Mouse (Mus musculus): Measurements from ENCODE around the gene Anxa1. TPM values are rescaled to one million over a fixed set of nuclear protein-coding genes. Genes with fewer than 3 reads are reported as not detected.
A peak's percentile ranks its signal among the peaks of the same experiment; 100 is the strongest.

Gene Anxa1
- polyA plus RNA-seq, 2 experiments = 9.1 to 43.8 TPM

GRCm38 (mm10) chr19:20345317-20345917 is 45.3 kb downstream of the Anxa1 start:
- H3K27ac ChIP-seq = no peak overlapping the region
- ATAC-seq (ENCODE audit: insufficient read depth) = no peak
- no peaks in the 10 kb centered on the region for H3K4me1 ChIP-seq (replicated peaks; ENCODE audit: control insufficient read depth in 2 of 2, insufficient read depth in 2 of 2, low read length in 1 of 2)
- 11% methylated on average over 8 of the region's 8 CpGs for WGBS (ENCODE audit: insufficient replicate concordance)
- H3K4me2 ChIP-seq (ENCODE audit: low read depth) = no peak overlapping the region
- DNase-seq (ENCODE audit: low read depth in 3 of 3, low spot score in 3 of 3) = peak; percentile 27 to 39 (median 31)
- H3K27me3 ChIP-seq (ENCODE audit: control insufficient read depth, insufficient read depth, low read length) = no peaks in the 10 kb centered on the region
- TF ChIP-seq CTCF (IDR thresholded peaks at IDR 0.05; ENCODE audit: low read depth) (peak; percentile 90), EP300 (IDR thresholded peaks at IDR 0.05; ENCODE audit: low read depth) (no peak)
- no peak overlapping the region for H3K4me3 ChIP-seq (ENCODE audit: insufficient read depth in 1 of 2, low read depth in 2 of 2, low read length in 2 of 2)
- H3K36me3 ChIP-seq (replicated peaks; ENCODE audit: control insufficient read depth, insufficient read depth, low read depth) = no peaks in the 10 kb centered on the region
- H3K9ac ChIP-seq (replicated peaks) = no peak overlapping the region
- H3K9me3 ChIP-seq (ENCODE audit: control insufficient read depth, low read length) = no peaks in the 10 kb centered on the region

- Histone ChIP-seq H3K36me3 (replicated peaks; ENCODE audit: control insufficient read depth, insufficient read depth, low read depth) (no peaks in the 10 kb centered on the region), H3K27ac (no peak overlapping the region), H3K9me3 (ENCODE audit: control insufficient read depth, low read length) (no peaks in the 10 kb centered on the region), H3K4me2 (ENCODE audit: low read depth) (no peak overlapping the region), H3K9ac (replicated peaks) (no peak overlapping the region), H3K4me3 (ENCODE audit: insufficient read depth in 1 of 2, low read depth in 2 of 2, low read length in 2 of 2) (no peak overlapping the region), H3K27me3 (ENCODE audit: control insufficient read depth, insufficient read depth, low read length) (no peaks in the 10 kb centered on the region), H3K4me1 (replicated peaks; ENCODE audit: control insufficient read depth in 2 of 2, insufficient read depth in 2 of 2, low read length in 1 of 2) (no peaks in the 10 kb centered on the region)
- ATAC-seq (ENCODE audit: insufficient read depth) = no peak
- WGBS (ENCODE audit: insufficient replicate concordance) = 50% methylated on average over 11 of the region's 11 CpGs
- peak; percentile 16 to 33 (median 23) for DNase-seq (ENCODE audit: low read depth in 3 of 3, low spot score in 3 of 3)
- TF ChIP-seq EP300 (IDR thresholded peaks at IDR 0.05; ENCODE audit: low read depth) (no peak), CTCF (IDR thresholded peaks at IDR 0.05; ENCODE audit: low read depth) (peak; percentile 60)
These were observed 46.0 kb downstream of the Anxa1 start for GRCm38 (mm10) chr19:20344511-20345316.

GRCm38 (mm10) chr19:20344052-20344451 is 46.7 kb downstream of the Anxa1 start:
- Histone ChIP-seq H3K9ac (replicated peaks) (no peak overlapping the region), H3K36me3 (replicated peaks; ENCODE audit: control insufficient read depth, insufficient read depth, low read depth) (no peaks in the 10 kb centered on the region), H3K27ac (no peak overlapping the region), H3K27me3 (ENCODE audit: control insufficient read depth, insufficient read depth, low read length) (no peaks in the 10 kb centered on the region), H3K9me3 (ENCODE audit: control insufficient read depth, low read length) (no peaks in the 10 kb centered on the region), H3K4me1 (replicated peaks; ENCODE audit: control insufficient read depth in 2 of 2, insufficient read depth in 2 of 2, low read length in 1 of 2) (no peaks in the 10 kb centered on the region), H3K4me3 (ENCODE audit: insufficient read depth in 1 of 2, low read depth in 2 of 2, low read length in 2 of 2) (no peak overlapping the region), H3K4me2 (ENCODE audit: low read depth) (no peak overlapping the region)
- TF ChIP-seq CTCF (IDR thresholded peaks at IDR 0.05; ENCODE audit: low read depth) (no peak), EP300 (IDR thresholded peaks at IDR 0.05; ENCODE audit: low read depth) (no peak)
- 64% methylated on average over 10 of the region's 10 CpGs for WGBS (ENCODE audit: insufficient replicate concordance)
- ATAC-seq (ENCODE audit: insufficient read depth) = no peak
- no peak for DNase-seq (ENCODE audit: low read depth in 3 of 3, low spot score in 3 of 3)

Other genes starting within 250 kb of the Anxa1 start
- gene Aldh1a1, start 101.8 kb upstream of the Anxa1 start, polyA plus RNA-seq (2012; rRNA removed) = 0.58 and 0.61 TPM in 2 replicates
- 0.44 and 0.94 TPM in 2 replicates for gene Aldh1a1, start 101.8 kb upstream of the Anxa1 start, polyA plus RNA-seq (2014; fragmentation: Nextera tagmentation; extraction: Ambion mirVana)